Mouse (Mus musculus) lung, postnatal 0 days (tissue): ENCODE data around the gene Zfp746. TPM values are rescaled to one million over a fixed set of nuclear protein-coding genes. Genes with fewer than 3 reads are reported as not detected.

Experiments
- ATAC-seq: fragments of 200-750 bp; cut with Nextera tagmentation; 2 replicates; pipeline ENCODE4 v1.8.0; 2017; ENCODE audit warnings: moderate library complexity
- DNase-seq: peaks from one replicate; pipeline ENCODE4 v3.0.0-alpha.2; 2016; ENCODE audit warnings: low spot score
- H3K27ac ChIP-seq: fragments of 300-500 bp; sonication (generic); 2 replicates; pipeline ENCODE4 v1.5.1; 2014; ENCODE audit warnings: antibody characterized with exemption, mild to moderate bottlenecking, low read length, mixed read lengths
- H3K27me3 ChIP-seq: fragments of 300-500 bp; sonication (generic); replicated peaks from 2 replicates; pipeline ENCODE4 v1.6.1; 2014; ENCODE audit warnings: low read length, mixed read lengths; ENCODE audit not compliant: insufficient read depth
- H3K36me3 ChIP-seq: fragments of 300-500 bp; sonication (generic); 2 replicates; pipeline ENCODE4 v1.6.1; 2014; ENCODE audit warnings: low read length, mixed read lengths; ENCODE audit not compliant: insufficient read depth
- H3K4me1 ChIP-seq: fragments of 300-500 bp; sonication (generic); 2 replicates; pipeline ENCODE4 v1.6.1; 2014; ENCODE audit warnings: antibody characterized with exemption, low read depth, low read length, mixed read lengths; ENCODE audit not compliant: insufficient read depth
- H3K4me2 ChIP-seq: fragments of 300-500 bp; sonication (generic); replicated peaks from 2 replicates; pipeline ENCODE4 v1.6.1; 2014; ENCODE audit warnings: low read depth, mild to moderate bottlenecking, low read length, moderate library complexity, mixed read lengths
- H3K4me3 ChIP-seq: fragments of 300-500 bp; sonication (generic); 2 replicates; pipeline ENCODE4 v1.5.1; 2014; ENCODE audit warnings: low read depth, low read length
- H3K9ac ChIP-seq: fragments of 300-500 bp; sonication (generic); replicated peaks from 2 replicates; pipeline ENCODE4 v1.6.1; 2014; ENCODE audit warnings: low read depth, mild to moderate bottlenecking
- H3K9me3 ChIP-seq: fragments of 300-500 bp; sonication (generic); 2 replicates; pipeline ENCODE4 v1.6.1; 2016; ENCODE audit warnings: low read length, mixed read lengths
- CTCF ChIP-seq: IDR thresholded peaks from 2 replicates; pipeline ENCODE4 v1.5.1; 2016; ENCODE audit warnings: antibody characterized with exemption, mild to moderate bottlenecking
- EP300 ChIP-seq: IDR thresholded peaks from 2 replicates; pipeline ENCODE4 v1.6.1; 2016; ENCODE audit warnings: antibody characterized with exemption, mild to moderate bottlenecking, control low read depth
- WGBS: fragments of 180-500 bp; shearing (Covaris S2); extraction: QIAGEN DNeasy Blood & Tissue Kit; methylation state at CpG from one replicate; pipeline ENCODE4 v1.1.7; 2014; 5-methylcytosine and 5-hydroxymethylcytosine counted together
- microRNA-seq: library from miRNA; unstranded; fragments of <30 nt; microRNA quantifications from one replicate; pipeline ENCODE4, GENCODE M21; 2016
- polyA plus RNA-seq: library from polyadenylated mRNA; unstranded; fragments of >200 nt; fragmentation: Nextera tagmentation; extraction: Ambion mirVana; gene quantifications from 2 replicates; pipeline ENCODE4 v1.2.1, GENCODE M21; 2015

The Zfp746 gene
- polyA plus RNA-seq, 1 experiment from 2014 or later = 13.5 TPM

GRCm38 (mm10) chr6:48022672-48023071 lies 63.7 kb downstream of the Zfp746 start:
- ATAC-seq = no peak
- 67% methylated on average over 2 of the region's 2 CpGs for WGBS
- no peak overlapping the region for H3K9ac ChIP-seq
- H3K27ac ChIP-seq = no peak overlapping the region
- H3K36me3 ChIP-seq = peaks cover 40% of the 10 kb centered on the region
- TF ChIP-seq EP300 (no peak), CTCF (no peak)
- H3K9me3 ChIP-seq = peaks cover 18% of the 10 kb centered on the region
- no peaks in the 10 kb centered on the region for H3K4me1 ChIP-seq
- no peak overlapping the region for H3K4me2 ChIP-seq
- H3K27me3 ChIP-seq = no peaks in the 10 kb centered on the region
- DNase-seq = no peak
- H3K4me3 ChIP-seq = no peak overlapping the region

GRCm38 (mm10) chr6:48021678-48022077 lies 64.7 kb downstream of the Zfp746 start:
- Histone ChIP-seq H3K9ac (no peak overlapping the region), H3K4me2 (no peak overlapping the region), H3K27ac (no peak overlapping the region), H3K36me3 (peaks cover 30% of the 10 kb centered on the region), H3K27me3 (no peaks in the 10 kb centered on the region), H3K4me1 (no peaks in the 10 kb centered on the region), H3K9me3 (peaks cover 18% of the 10 kb centered on the region), H3K4me3 (no peak overlapping the region)
- TF ChIP-seq CTCF (no peak), EP300 (no peak)
- 72% methylated on average over 1 of the region's 1 CpGs for WGBS
- no peak for ATAC-seq
- no peak for DNase-seq

GRCm38 (mm10) chr6:48020006-48020405 lies 66.4 kb downstream of the Zfp746 start:
- H3K36me3 ChIP-seq = peaks cover 15% of the 10 kb centered on the region
- no peak overlapping the region for H3K4me2 ChIP-seq
- WGBS = 86% methylated on average over 2 of the region's 2 CpGs
- H3K4me3 ChIP-seq = no peak overlapping the region
- no peak overlapping the region for H3K9ac ChIP-seq
- H3K9me3 ChIP-seq = peaks cover 8% of the 10 kb centered on the region
- TF ChIP-seq CTCF (no peak), EP300 (no peak)
- no peaks in the 10 kb centered on the region for H3K4me1 ChIP-seq
- DNase-seq (no peak), ATAC-seq (no peak)
- H3K27ac ChIP-seq = no peak overlapping the region
- no peaks in the 10 kb centered on the region for H3K27me3 ChIP-seq

DNA sequence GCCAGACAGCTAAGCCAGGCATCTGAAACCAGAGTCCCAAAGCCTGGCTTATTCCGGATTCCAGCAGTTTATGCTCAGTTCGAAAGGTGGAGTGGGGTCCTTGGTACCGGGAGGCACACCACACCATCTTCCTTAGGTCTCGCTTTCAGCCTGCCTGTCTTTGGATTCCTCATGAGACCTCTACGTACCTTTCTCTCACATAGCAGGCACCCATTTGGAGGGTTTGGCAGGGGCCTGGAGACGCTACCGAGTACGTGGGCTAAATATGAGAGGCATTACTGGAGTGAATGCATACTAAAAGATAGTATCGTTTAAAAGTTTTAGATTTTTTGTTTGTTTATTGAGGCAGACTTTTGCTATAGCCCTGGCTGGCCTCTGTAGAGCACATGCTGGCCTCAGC lies 69.6 kb downstream of the Zfp746 start:
- no peak for ATAC-seq
- WGBS = 92% methylated on average over 9 of the region's 9 CpGs
- Histone ChIP-seq H3K4me1 (no peaks in the 10 kb centered on the region), H3K4me2 (no peak overlapping the region), H3K36me3 (no peaks in the 10 kb centered on the region), H3K4me3 (no peak overlapping the region), H3K27me3 (no peaks in the 10 kb centered on the region), H3K9ac (no peak overlapping the region), H3K27ac (no peak overlapping the region), H3K9me3 (no peaks in the 10 kb centered on the region)
- no peak for DNase-seq
- TF ChIP-seq CTCF (no peak), EP300 (no peak)

DNA sequence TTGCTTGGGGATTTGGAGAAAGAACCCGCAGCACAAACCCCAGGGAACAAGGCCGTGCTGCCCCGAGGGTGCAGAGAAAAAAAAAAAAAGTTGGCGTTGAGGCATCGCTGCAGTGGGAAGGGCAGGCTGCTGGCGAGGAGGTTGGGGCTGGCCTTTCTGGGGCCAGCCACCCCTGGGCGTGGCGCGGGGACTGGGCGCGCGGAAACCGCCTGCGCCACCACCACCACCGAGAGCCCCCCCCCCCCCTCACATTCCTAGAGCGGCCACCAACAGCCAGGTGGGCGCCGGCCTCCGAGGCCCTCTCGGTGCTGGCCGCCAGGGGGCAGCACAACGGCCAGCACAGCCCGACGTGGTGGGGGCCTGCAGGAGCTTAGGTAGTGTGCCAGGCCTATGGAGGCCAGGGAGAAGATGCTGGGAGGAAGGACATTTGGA lies 70.3 kb downstream of the Zfp746 start:
- ATAC-seq = peak; percentile 97
- Histone ChIP-seq H3K36me3 (no peaks in the 10 kb centered on the region), H3K4me2 (peak overlapping the region; percentile 62), H3K27me3 (no peaks in the 10 kb centered on the region), H3K4me3 (peak overlapping the region; percentile 19; the same call in 1 of the 2 replicates), H3K4me1 (no peaks in the 10 kb centered on the region), H3K9ac (no peak overlapping the region), H3K27ac (no peak overlapping the region), H3K9me3 (no peaks in the 10 kb centered on the region)
- 4% methylated on average over 23 of the region's 24 CpGs for WGBS
- peak; percentile 79 for DNase-seq
- TF ChIP-seq EP300 (no peak), CTCF (peak; percentile 91)

Small RNA genes within 50 kb of the gene (microRNA-seq; reads per million reads assigned to microRNA genes)
- not detected for gene Gm24563

Other genes starting within 250 kb of the Zfp746 start
- gene Zfp282, start 209.4 kb downstream of the Zfp746 start, polyA plus RNA-seq = 9.0 and 9.6 TPM in 2 replicates
- 15.2 and 16.7 TPM in 2 replicates for gene Zfp212, start 166.1 kb downstream of the Zfp746 start, polyA plus RNA-seq
- gene Zfp956, start 133.2 kb downstream of the Zfp746 start, polyA plus RNA-seq = 4.7 and 5.3 TPM in 2 replicates
- 4.7 TPM in 2 replicates for gene Zfp777, start 37.7 kb downstream of the Zfp746 start, polyA plus RNA-seq